Mouse (Mus musculus) T-cell, adult 66 days (primary cell): ENCODE results near the gene Sar1b. TPM values are rescaled to one million over a fixed set of nuclear protein-coding genes. Genes with fewer than 3 reads are reported as not detected.

Experiments
- total RNA-seq, 2 experiments: library from RNA; stranded (reverse); gene quantifications; 3 replicates in 1 of 2; 4 replicates in 1 of 2; pipeline ENCODE4 v1.2.4; 2023

Gene Sar1b
- 10 to 100 TPM; 32.1 to 36.7 TPM for total RNA-seq

DNA sequence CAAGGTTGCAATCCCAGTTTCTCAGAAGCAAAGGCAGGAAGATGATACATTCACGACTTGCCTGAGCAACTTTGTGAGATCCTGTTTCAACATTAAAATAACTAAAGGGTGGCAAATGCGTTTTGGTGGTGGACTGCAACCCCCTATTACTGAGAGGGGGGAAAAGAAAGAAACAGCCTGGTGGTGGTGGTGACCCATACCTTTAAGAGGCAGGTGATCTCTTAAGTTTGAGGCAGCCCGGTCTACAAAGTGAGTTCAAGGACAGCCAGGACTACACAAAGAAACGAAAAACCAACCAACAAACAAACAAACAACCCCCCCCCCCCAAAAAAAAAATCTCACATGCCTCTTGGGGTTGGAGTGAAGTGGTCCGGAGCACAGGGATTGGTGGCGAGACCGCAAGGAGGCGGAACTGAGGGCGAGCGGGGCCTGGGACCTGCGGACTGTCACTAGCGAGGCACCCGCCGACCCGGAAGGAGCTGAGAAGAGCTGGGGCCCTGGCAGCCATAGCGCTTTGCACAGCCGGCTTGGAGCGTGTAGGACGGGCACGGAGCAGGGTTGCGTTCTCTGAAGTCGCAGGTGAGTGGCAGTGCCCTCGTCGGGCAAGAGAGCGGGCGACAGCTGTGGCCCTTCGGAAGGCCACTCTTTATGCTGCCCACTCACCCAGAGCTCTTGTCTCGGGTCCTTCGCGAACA is at the start of gene Sar1b, which contains the start of gene Sec24a:
TSS of gene Sar1b (plus strand) at position 475 of the 695 bp plus-strand sequence.
TSS of gene Sec24a (minus strand) at position 422 of the 695 bp plus-strand sequence.

Other genes with a start within 250 kb of the Sar1b start
- 10 to 100 TPM in 1 of 2 experiments, 1 to 10 TPM in 1; 9.7 to 10.7 TPM for gene Phykpl, start 178.9 kb upstream of the Sar1b start, total RNA-seq
- 100 to 1,000 TPM; 267 to 268 TPM for gene Hnrnpab, start 156.8 kb upstream of the Sar1b start, total RNA-seq
- 10 to 100 TPM; 56.3 to 62.5 TPM for gene Nhp2, start 144.0 kb upstream of the Sar1b start, total RNA-seq
- gene Rmnd5b, start 127.8 kb upstream of the Sar1b start, total RNA-seq, result 10 to 100 TPM; 57.2 to 69.0 TPM
- 1 to 10 TPM; 7.7 to 9.2 TPM for gene N4bp3, start 112.8 kb upstream of the Sar1b start, total RNA-seq
- gene D930048N14Rik, start 112.7 kb upstream of the Sar1b start, total RNA-seq, result 1 to 10 TPM; 2.1 to 2.2 TPM
- 1 to 10 TPM; 4.2 to 6.2 TPM for gene 0610009B22Rik, start 74.8 kb upstream of the Sar1b start, total RNA-seq
- 10 to 100 TPM; 51.7 to 57.2 TPM for gene Sec24a, start 53 bp upstream of the Sar1b start, total RNA-seq
- 10 to 100 TPM; 72.6 to 74.2 TPM for gene Jade2, start 94.0 kb downstream of the Sar1b start, total RNA-seq
- gene Cdkn2aipnl, start 204.0 kb downstream of the Sar1b start, total RNA-seq, result 10 to 100 TPM; 52.7 to 53.4 TPM
- gene Ube2b, start 237.1 kb downstream of the Sar1b start, total RNA-seq, result 100 to 1,000 TPM; 173 to 209 TPM
- 1 to 10 TPM; 3.2 to 4.7 TPM for gene Cdkl3, start 240.5 kb downstream of the Sar1b start, total RNA-seq